Mouse (Mus musculus) adipocyte (in vitro differentiated cells): ENCODE results near the gene Gm9573.

Source experiments
- DNase-seq: peaks from one replicate; pipeline ENCODE4 v3.0.0-alpha.2; 2016; ENCODE audit warnings: low spot score

Gm9573 gene

GRCm38 (mm10) chr17:35593786-35594185, 32.7 kb downstream of the Gm9573 start:
- DNase-seq: no peak

DNA sequence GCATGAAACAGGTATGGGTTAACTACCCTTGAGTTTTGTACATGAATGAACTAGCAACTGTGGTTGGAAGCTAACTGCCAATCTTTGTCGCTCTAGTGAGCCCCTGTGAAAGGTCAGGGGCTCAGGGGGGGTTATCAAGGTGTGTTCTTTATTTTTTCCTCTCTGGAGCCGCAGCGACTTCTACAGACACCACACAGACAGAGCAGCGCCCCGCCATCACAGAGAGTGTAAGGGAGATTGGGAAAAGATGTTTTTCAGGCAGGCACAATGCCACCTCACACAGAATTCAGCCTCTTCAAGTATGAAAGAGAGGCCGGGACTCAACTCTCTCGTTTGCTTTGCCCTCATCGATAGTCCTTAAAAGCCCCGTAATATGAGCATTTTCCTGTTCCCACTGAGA, 34.3 kb downstream of the Gm9573 start:
- no peak for DNase-seq

- no peak for DNase-seq
Observed at GRCm38 (mm10) chr17:35591731-35592130, 34.7 kb downstream of the Gm9573 start.

DNA sequence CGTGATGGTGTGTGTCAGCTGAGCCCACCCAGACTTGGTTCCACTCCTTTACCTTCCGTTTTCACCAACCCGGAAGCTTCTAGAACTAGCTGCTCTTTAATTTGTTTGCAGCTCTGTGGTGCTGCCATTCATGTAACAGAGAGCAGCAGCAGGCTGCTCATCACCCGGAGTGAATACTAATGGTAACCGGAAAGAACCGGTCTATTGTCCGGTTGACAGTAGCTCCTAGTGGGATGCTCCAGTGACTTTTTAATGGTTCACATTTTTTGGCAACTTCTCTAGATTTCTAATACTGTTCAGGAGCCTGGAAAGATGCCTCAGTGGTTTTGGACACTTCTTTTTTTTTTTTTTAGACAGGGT, 35.2 kb downstream of the Gm9573 start:
- DNase-seq: no peak

GRCm38 (mm10) chr17:35590410-35591218, 35.8 kb downstream of the Gm9573 start:
- DNase-seq: peak; percentile 96

GRCm38 (mm10) chr17:35588387-35588786, 38.0 kb downstream of the Gm9573 start:
- no peak for DNase-seq

DNA sequence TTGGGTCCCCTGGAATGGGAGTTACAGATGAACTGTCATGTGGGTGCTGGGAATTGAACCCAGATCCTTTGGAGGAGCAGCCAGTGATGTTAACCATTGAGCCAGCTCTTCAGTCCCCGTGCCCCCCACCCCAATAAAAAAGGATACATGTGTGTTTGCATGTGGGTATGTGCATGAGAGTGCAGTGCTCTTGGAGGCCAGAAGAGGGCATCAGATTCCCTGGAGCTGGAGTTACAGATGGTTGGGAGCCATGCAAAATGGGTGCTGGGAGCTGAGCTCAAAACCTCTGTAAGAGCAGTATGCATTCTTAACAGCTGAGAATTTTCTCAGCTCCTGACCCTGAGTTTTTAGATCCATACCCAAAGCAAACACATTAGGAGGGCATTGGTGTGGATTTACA, 39.1 kb downstream of the Gm9573 start:
- DNase-seq: no peak

DNA sequence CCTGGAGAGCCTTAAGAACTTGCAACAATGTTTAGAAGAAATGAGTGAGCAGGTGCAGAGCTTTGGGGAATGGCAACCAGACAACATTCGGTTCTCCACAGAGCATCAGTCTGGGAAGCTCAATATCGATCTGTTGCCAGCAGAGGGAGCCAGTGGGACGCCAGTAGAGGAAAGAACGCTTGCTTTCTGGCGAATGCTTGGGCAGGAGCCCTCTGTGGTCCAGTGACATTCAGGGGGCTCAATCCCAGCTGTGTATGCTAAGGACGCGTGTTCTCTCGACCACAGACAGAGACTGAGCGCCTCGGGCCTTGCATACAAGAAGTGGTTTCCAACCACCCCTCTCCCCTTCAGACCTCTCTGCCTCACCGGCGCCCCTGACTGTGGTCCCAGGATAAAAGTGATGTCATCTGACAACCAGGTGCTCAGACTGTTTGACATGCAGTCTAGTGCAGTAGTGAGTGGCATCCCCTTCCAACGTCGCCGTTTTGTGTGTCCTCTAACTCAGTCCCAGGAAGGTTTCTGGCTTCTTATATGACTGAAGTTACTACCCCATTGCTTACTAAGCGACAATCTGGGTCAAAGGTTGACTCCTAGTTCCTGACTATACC, 42.0 kb downstream of the Gm9573 start:
- peak; percentile 83 for DNase-seq

GRCm38 (mm10) chr17:35582900-35583299, 43.5 kb downstream of the Gm9573 start:
- no peak for DNase-seq

GRCm38 (mm10) chr17:35578211-35578610, 48.2 kb downstream of the Gm9573 start:
- DNase-seq: peak; percentile 92

DNA sequence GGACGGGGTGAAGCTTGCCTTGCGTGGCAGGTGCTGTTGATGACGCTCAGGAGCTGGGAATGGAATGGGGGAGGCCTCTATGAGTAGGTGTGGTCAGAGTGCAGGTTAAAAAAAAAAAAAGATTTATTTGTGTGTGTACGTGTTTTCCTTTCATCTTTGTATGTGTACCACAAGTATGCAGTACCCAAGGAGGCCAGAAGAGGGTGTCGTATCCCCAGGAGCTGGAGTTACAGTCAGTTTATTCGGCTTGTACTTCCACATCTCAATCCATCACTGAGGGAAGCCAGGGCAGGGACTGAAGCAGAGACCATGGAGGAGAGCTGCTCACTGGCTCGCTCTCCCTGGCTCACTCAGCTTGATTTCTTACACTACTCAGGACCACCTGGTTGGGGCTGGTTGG, 55.0 kb downstream of the Gm9573 start:
- no peak for DNase-seq

DNA sequence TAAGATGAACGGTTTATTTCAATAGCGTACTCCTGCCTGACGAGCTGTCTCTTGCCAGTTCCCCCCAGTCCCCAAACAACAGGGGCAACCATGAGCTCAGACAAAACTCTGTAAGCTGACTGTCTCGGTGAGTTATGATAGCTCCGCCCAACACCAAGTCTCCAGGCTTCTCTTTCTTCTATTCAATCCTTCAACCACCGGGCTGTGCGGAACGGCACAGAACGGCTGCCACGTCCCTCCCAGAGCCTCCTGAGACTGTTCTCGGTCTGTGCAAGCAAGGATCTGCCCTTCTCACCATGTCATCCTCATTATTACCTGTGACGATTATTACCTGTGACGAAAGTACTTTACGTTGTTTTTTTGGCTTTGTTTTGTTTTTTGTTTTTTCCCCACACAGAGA, 55.6 kb downstream of the Gm9573 start:
- no peak for DNase-seq

GRCm38 (mm10) chr17:35569091-35569944, 57.1 kb downstream of the Gm9573 start:
- DNase-seq: no peak
